Mouse (Mus musculus) lung, embryonic 14.5 days (tissue): Measurements from ENCODE around the gene Rpp21. TPM values are rescaled to one million over a fixed set of nuclear protein-coding genes. Genes with fewer than 3 reads are reported as not detected.

ENCODE experiments used
- ATAC-seq: fragments of 200-750 bp; cut with Nextera tagmentation; 2 replicates; pipeline ENCODE4 v1.8.0; 2017; ENCODE audit warnings: mild to moderate bottlenecking, moderate TSS enrichment, moderate library complexity; ENCODE audit not compliant: insufficient read depth
- DNase-seq: peaks from one replicate; pipeline ENCODE4 v3.0.0-alpha.2; 2015
- H3K27ac ChIP-seq: fragments of 300-500 bp; sonication (generic); 2 replicates; pipeline ENCODE4 v1.5.1; 2014; ENCODE audit warnings: low read depth, mild to moderate bottlenecking, moderate library complexity
- H3K27me3 ChIP-seq: fragments of 300-500 bp; sonication (generic); 2 replicates; pipeline ENCODE4 v1.6.1; 2014; ENCODE audit warnings: low read length, control low read depth; ENCODE audit not compliant: insufficient read depth
- H3K36me3 ChIP-seq: fragments of 300-500 bp; sonication (generic); 2 replicates; pipeline ENCODE4 v1.6.1; 2014; ENCODE audit warnings: control low read depth; ENCODE audit not compliant: insufficient read depth
- H3K4me1 ChIP-seq: fragments of 300-500 bp; sonication (generic); 2 replicates; pipeline ENCODE4 v1.6.1; 2014; ENCODE audit warnings: antibody characterized with exemption, control low read depth; ENCODE audit not compliant: insufficient read depth
- H3K4me2 ChIP-seq: fragments of 300-500 bp; sonication (generic); 2 replicates; pipeline ENCODE4 v1.6.1; 2014; ENCODE audit warnings: mild to moderate bottlenecking
- H3K4me3 ChIP-seq: fragments of 300-500 bp; sonication (generic); 2 replicates; pipeline ENCODE4 v1.5.1; 2014; ENCODE audit warnings: low read depth, low read length
- H3K9ac ChIP-seq: fragments of 300-500 bp; sonication (generic); 2 replicates; pipeline ENCODE4 v1.6.1; 2014
- H3K9me3 ChIP-seq: fragments of 300-500 bp; sonication (generic); 2 replicates; pipeline ENCODE4 v1.6.1; 2016; ENCODE audit warnings: low read depth, low read length, control low read depth
- CTCF ChIP-seq: IDR thresholded peaks from 2 replicates; pipeline ENCODE4 v1.5.1; 2016; ENCODE audit warnings: antibody characterized with exemption, low read depth
- WGBS: fragments of 180-500 bp; shearing (Covaris S2); extraction: QIAGEN DNeasy Blood & Tissue Kit; methylation state at CpG from one replicate; pipeline ENCODE4 v1.1.7; 2014; 5-methylcytosine and 5-hydroxymethylcytosine counted together
- polyA plus RNA-seq: library from polyadenylated mRNA; unstranded; fragments of >200 nt; fragmentation: Nextera tagmentation; extraction: Ambion mirVana; gene quantifications from 2 replicates; pipeline ENCODE4 v1.2.1, GENCODE M21; 2014

The Rpp21 gene
- polyA plus RNA-seq, 1 experiment from 2014 or later, result 195 TPM

- Histone ChIP-seq H3K4me3 (no peak overlapping the region), H3K36me3 (no peaks in the 10 kb centered on the region), H3K27me3 (peaks cover 32% of the 10 kb centered on the region), H3K4me1 (no peaks in the 10 kb centered on the region), H3K27ac (no peak overlapping the region), H3K9me3 (no peaks in the 10 kb centered on the region), H3K9ac (no peak overlapping the region), H3K4me2 (no peak overlapping the region)
- ATAC-seq, result no peak
- TF ChIP-seq CTCF, result no peak
- WGBS, result 39% methylated on average over 3 of the region's 3 CpGs
- no peak for DNase-seq
These were observed 33.4 kb downstream of the Rpp21 start for GRCm38 (mm10) chr17:36224451-36224850.

GRCm38 (mm10) chr17:36218594-36219155 lies 39.2 kb downstream of the Rpp21 start:
- DNase-seq, result no peak
- WGBS, result 61% methylated on average over 5 of the region's 5 CpGs
- Histone ChIP-seq H3K27ac (no peak overlapping the region), H3K9me3 (no peaks in the 10 kb centered on the region), H3K4me1 (no peaks in the 10 kb centered on the region; the same call in 1 of the 2 replicates), H3K36me3 (no peaks in the 10 kb centered on the region), H3K27me3 (peaks cover 41% of the 10 kb centered on the region), H3K4me3 (no peak overlapping the region), H3K9ac (no peak overlapping the region), H3K4me2 (no peak overlapping the region)
- no peak for TF ChIP-seq CTCF
- ATAC-seq, result no peak

GRCm38 (mm10) chr17:36215586-36215985 lies 42.3 kb downstream of the Rpp21 start:
- DNase-seq, result no peak
- H3K4me2 ChIP-seq, result peak overlapping the region; percentile 36; the same call in 1 of the 2 replicates
- H3K27me3 ChIP-seq, result peaks cover 43% of the 10 kb centered on the region

GRCm38 (mm10) chr17:36206846-36207245 lies 51.0 kb downstream of the Rpp21 start:
- H3K9me3 ChIP-seq, result no peaks in the 10 kb centered on the region
- peaks cover 22% of the 10 kb centered on the region for H3K27me3 ChIP-seq
- ATAC-seq (no peak), DNase-seq (no peak)
- H3K9ac ChIP-seq, result no peak overlapping the region
- H3K4me1 ChIP-seq, result no peaks in the 10 kb centered on the region
- no peak overlapping the region for H3K4me2 ChIP-seq
- no peak for TF ChIP-seq CTCF
- H3K27ac ChIP-seq, result no peak overlapping the region
- no peaks in the 10 kb centered on the region for H3K36me3 ChIP-seq
- H3K4me3 ChIP-seq, result no peak overlapping the region

More at GRCm38 (mm10) chr17:36215586-36215985, 42.3 kb downstream of the Rpp21 start:
- peak overlapping the region; percentile 8; the same call in 1 of the 2 replicates for H3K4me3 ChIP-seq
- 5% methylated on average over 20 of the region's 20 CpGs for WGBS
- no peak for TF ChIP-seq CTCF
- H3K9me3 ChIP-seq, result no peaks in the 10 kb centered on the region
- ATAC-seq, result no peak
- H3K4me1 ChIP-seq, result no peaks in the 10 kb centered on the region; the same call in 1 of the 2 replicates
- no peak overlapping the region for H3K27ac ChIP-seq
- no peaks in the 10 kb centered on the region for H3K36me3 ChIP-seq
- no peak overlapping the region for H3K9ac ChIP-seq

GRCm38 (mm10) chr17:36205862-36206261 lies 52.0 kb downstream of the Rpp21 start:
- Histone ChIP-seq H3K9me3 (no peaks in the 10 kb centered on the region), H3K27me3 (peaks cover 22% of the 10 kb centered on the region), H3K4me2 (peak overlapping the region; percentile 63), H3K4me3 (peak overlapping the region; percentile 35), H3K36me3 (no peaks in the 10 kb centered on the region), H3K9ac (peak overlapping the region; percentile 21; the same call in 1 of the 2 replicates), H3K27ac (no peak overlapping the region), H3K4me1 (no peaks in the 10 kb centered on the region)
- 1% methylated on average over 41 of the region's 41 CpGs for WGBS
- peak; percentile 45 for DNase-seq
- peak; percentile 47; the same call in 1 of the 2 replicates for ATAC-seq
- no peak for TF ChIP-seq CTCF

Other genes with a start within 250 kb of the Rpp21 start
- gene H2-T24, start 237.5 kb downstream of the Rpp21 start, polyA plus RNA-seq, result 2.4 and 3.3 TPM in 2 replicates
- 3.9 and 4.4 TPM in 2 replicates for gene H2-T23, start 225.2 kb downstream of the Rpp21 start, polyA plus RNA-seq
- gene H2-T22, start 215.3 kb downstream of the Rpp21 start, polyA plus RNA-seq, result 16.0 and 16.8 TPM in 2 replicates
- gene Gm6034, start 215.1 kb downstream of the Rpp21 start, polyA plus RNA-seq, result not detected in 2 replicates
- not detected in 2 replicates for gene Gm11127, start 199.7 kb downstream of the Rpp21 start, polyA plus RNA-seq
- gene Gm19684, start 136.4 kb downstream of the Rpp21 start, polyA plus RNA-seq, result not detected in 2 replicates
- not detected in 2 replicates for gene Gm7030, start 128.6 kb downstream of the Rpp21 start, polyA plus RNA-seq
- 44.4 and 51.4 TPM in 2 replicates for gene Gm8909, start 89.5 kb downstream of the Rpp21 start, polyA plus RNA-seq
- 1.3 and 1.4 TPM in 2 replicates for gene H2-T3, start 67.8 kb downstream of the Rpp21 start, polyA plus RNA-seq
- gene Trim39, start 14.2 kb upstream of the Rpp21 start, polyA plus RNA-seq, result 15.8 and 15.9 TPM in 2 replicates
- 0.23 TPM in 1 of 2 replicates, not detected in the other for gene H2-M10.2, start 28.4 kb upstream of the Rpp21 start, polyA plus RNA-seq
- gene H2-M10.1, start 68.1 kb upstream of the Rpp21 start, polyA plus RNA-seq, result not detected in 2 replicates
- gene H2-M10.3, start 110.3 kb upstream of the Rpp21 start, polyA plus RNA-seq, result not detected in 2 replicates
- gene H2-M10.4, start 204.3 kb upstream of the Rpp21 start, polyA plus RNA-seq, result not detected in 2 replicates